Comparison of ENCODE assay signal across 15 mouse cellular contexts in genomic region chr17:72828027-72828678, GRCm38 (mm10). TPM values are rescaled to one million over a fixed set of nuclear protein-coding genes. Genes with fewer than 3 reads are reported as not detected.
DNase-seq lines count a peak whose midpoint lies in the region; ATAC-seq lines count a peak whose summit lies in the region.
"Had no signal": no experiment of that assay in that cellular context is flagged by ENCODE, and none has a peak within 500 bp of the region (broad histone marks: within the 10 kb centered on the region; RNA-seq: fewer than 3 reads in every experiment).

No protein-coding gene starts in this region.

- H3K4me3 ChIP-seq in heart, embryonic 10.5 days, result no peak overlapping the region
- no peak overlapping the region for H3K4me3 ChIP-seq in kidney, embryonic 15.5 days (replicated peaks)
- H3K4me3 ChIP-seq in lung, embryonic 15.5 days, result no peak overlapping the region
- H3K4me3 ChIP-seq in stomach, embryonic 16.5 days (replicated peaks; ENCODE audit: low read length), result no peak overlapping the region
- no peak overlapping the region for H3K4me3 ChIP-seq in midbrain, embryonic 14.5 days (replicated peaks; ENCODE audit: low read depth, low read length)
- H3K4me3 ChIP-seq: hindbrain, embryonic 13.5 days; limb, embryonic 15.5 days had no signal

- 0 out of 2 replicates have a peak overlapping the region, but pooled peaks have one; percentile 47 for H3K27ac ChIP-seq in heart, embryonic 10.5 days
- H3K27ac ChIP-seq in kidney, embryonic 15.5 days, result no peak overlapping the region
- H3K27ac ChIP-seq in lung, embryonic 15.5 days, result peak overlapping the region; percentile 50; the same call in 1 of the 2 replicates
- H3K27ac ChIP-seq in stomach, embryonic 16.5 days (ENCODE audit: low read length), result no peak overlapping the region
- H3K27ac ChIP-seq in midbrain, embryonic 14.5 days (replicated peaks; ENCODE audit: low read depth, low read length), result no peak overlapping the region
- H3K27ac ChIP-seq: hindbrain, embryonic 13.5 days; limb, embryonic 15.5 days had no signal

- H3K9ac ChIP-seq in kidney, embryonic 15.5 days, result no peak overlapping the region
- no peak overlapping the region for H3K9ac ChIP-seq in lung, embryonic 15.5 days
- H3K9ac ChIP-seq in stomach, embryonic 16.5 days (ENCODE audit: low read length), result no peak overlapping the region
- no peak overlapping the region for H3K9ac ChIP-seq in midbrain, embryonic 14.5 days (replicated peaks; ENCODE audit: low read length)
- H3K9ac ChIP-seq: forebrain, postnatal 0 days; hindbrain, embryonic 13.5 days; limb, embryonic 15.5 days had no signal

- WGBS in heart, embryonic 10.5 days, result 34% methylated on average over 3 of the region's 3 CpGs
- WGBS in kidney, embryonic 15.5 days, result 86% methylated on average over 3 of the region's 3 CpGs
- WGBS in lung, embryonic 15.5 days, result 45% methylated on average over 3 of the region's 3 CpGs
- WGBS in stomach, embryonic 16.5 days, result 49% methylated on average over 3 of the region's 3 CpGs
- 89% methylated on average over 3 of the region's 3 CpGs for WGBS in midbrain, embryonic 14.5 days

- no peaks in the 10 kb centered on the region for H3K27me3 ChIP-seq in heart, embryonic 10.5 days (ENCODE audit: insufficient read depth, poor library complexity, severe bottlenecking)
- no peaks in the 10 kb centered on the region for H3K27me3 ChIP-seq in kidney, embryonic 15.5 days
- no peaks in the 10 kb centered on the region for H3K27me3 ChIP-seq in lung, embryonic 15.5 days
- no peaks in the 10 kb centered on the region for H3K27me3 ChIP-seq in stomach, embryonic 16.5 days (ENCODE audit: control insufficient read depth, insufficient read depth, low read length)
- H3K27me3 ChIP-seq in midbrain, embryonic 14.5 days (ENCODE audit: control insufficient read depth, insufficient read depth, low read length), result no peaks in the 10 kb centered on the region
- H3K27me3 ChIP-seq: hindbrain, embryonic 13.5 days; limb, embryonic 15.5 days had no signal

- ATAC-seq in kidney, embryonic 15.5 days (replicated peaks; ENCODE audit: low FRiP score), result no peak
- ATAC-seq in lung, embryonic 15.5 days (ENCODE audit: borderline replicate concordance, extremely low read depth, low FRiP score, low TSS enrichment), result peak; percentile 89
- peak; percentile 94 for ATAC-seq in stomach, embryonic 16.5 days (ENCODE audit: insufficient read depth, low FRiP score)
- no peak for ATAC-seq in midbrain, embryonic 14.5 days (ENCODE audit: low FRiP score, low TSS enrichment)
- ATAC-seq: forebrain, postnatal 0 days; Patski had no signal

- no peak overlapping the region for H3K4me2 ChIP-seq in kidney, embryonic 15.5 days
- H3K4me2 ChIP-seq in lung, embryonic 15.5 days, result no peak overlapping the region
- no peak overlapping the region for H3K4me2 ChIP-seq in stomach, embryonic 16.5 days (ENCODE audit: low read depth, low read length)
- H3K4me2 ChIP-seq in midbrain, embryonic 14.5 days (ENCODE audit: low read length), result no peak overlapping the region
- H3K4me2 ChIP-seq: hindbrain, embryonic 13.5 days; limb, embryonic 15.5 days had no signal

- DNase-seq in heart, embryonic 10.5 days (ENCODE audit: low spot score), result no peak
- DNase-seq in heart, postnatal 25 days (ENCODE audit: low spot score), result no peak
- DNase-seq in kidney, postnatal 36 days, result peak; percentile 28 to 62
- no peak for DNase-seq in midbrain, embryonic 14.5 days
- DNase-seq in cerebellum, postnatal 36 days, result no peak
- DNase-seq: cerebellum, postnatal 14 days; forebrain, postnatal 0 days; gastrocnemius, postnatal 10 days; thymus, postnatal 25 days had no signal

- intact Hi-C loops in heart, postnatal 25 days (cut with DNase I), result no loop called here

- H3K36me3 ChIP-seq in heart, embryonic 10.5 days, result no peaks in the 10 kb centered on the region
- no peaks in the 10 kb centered on the region for H3K36me3 ChIP-seq in kidney, embryonic 15.5 days
- no peaks in the 10 kb centered on the region for H3K36me3 ChIP-seq in lung, embryonic 15.5 days
- H3K36me3 ChIP-seq in stomach, embryonic 16.5 days (ENCODE audit: control insufficient read depth, insufficient read depth, low read length), result no peaks in the 10 kb centered on the region
- no peaks in the 10 kb centered on the region for H3K36me3 ChIP-seq in midbrain, embryonic 14.5 days (ENCODE audit: control insufficient read depth, insufficient read depth, low read length)
- H3K36me3 ChIP-seq: hindbrain, embryonic 13.5 days; limb, embryonic 15.5 days had no signal

- no peaks in the 10 kb centered on the region for H3K9me3 ChIP-seq in heart, embryonic 10.5 days
- no peaks in the 10 kb centered on the region for H3K9me3 ChIP-seq in kidney, embryonic 15.5 days (replicated peaks)
- no peaks in the 10 kb centered on the region for H3K9me3 ChIP-seq in lung, embryonic 15.5 days
- H3K9me3 ChIP-seq in stomach, embryonic 16.5 days (replicated peaks; ENCODE audit: control insufficient read depth, low read length), result no peaks in the 10 kb centered on the region
- no peaks in the 10 kb centered on the region for H3K9me3 ChIP-seq in midbrain, embryonic 14.5 days (ENCODE audit: control insufficient read depth, low read length)
- H3K9me3 ChIP-seq: hindbrain, embryonic 13.5 days; limb, embryonic 15.5 days had no signal

- peaks cover 19% of the 10 kb centered on the region for H3K4me1 ChIP-seq in heart, embryonic 10.5 days
- H3K4me1 ChIP-seq in kidney, embryonic 15.5 days, result no peaks in the 10 kb centered on the region
- peaks cover 9% of the 10 kb centered on the region; the same call in 1 of the 2 replicates for H3K4me1 ChIP-seq in lung, embryonic 15.5 days
- H3K4me1 ChIP-seq in stomach, embryonic 16.5 days (ENCODE audit: control insufficient read depth, insufficient read depth, low read length), result no peaks in the 10 kb centered on the region
- no peaks in the 10 kb centered on the region for H3K4me1 ChIP-seq in midbrain, embryonic 14.5 days (ENCODE audit: control insufficient read depth, insufficient read depth, low read length)
- H3K4me1 ChIP-seq: hindbrain, embryonic 13.5 days; limb, embryonic 15.5 days had no signal

RNA-seq across cellular contexts. Expression of gene Ypel5, which starts 8.1 kb away (rescaled TPM):
- polyA plus RNA-seq in heart, embryonic 10.5 days (2016; fragmentation: Nextera tagmentation; extraction: Ambion mirVana), result 34.7 and 44.9 TPM in 2 replicates
- 10 to 100 TPM; 37.7 TPM for total RNA-seq in heart, postnatal 25 days (2021)
- 43.1 and 43.3 TPM in 2 replicates for polyA plus RNA-seq in kidney, embryonic 15.5 days (2015; fragmentation: Nextera tagmentation; extraction: Ambion mirVana)
- 43.9 and 44.2 TPM in 2 replicates for polyA plus RNA-seq in lung, embryonic 15.5 days (2015; fragmentation: Nextera tagmentation; extraction: Ambion mirVana)
- polyA plus RNA-seq in stomach, embryonic 16.5 days (2015; fragmentation: Nextera tagmentation; extraction: Ambion mirVana), result 44.3 and 45.8 TPM in 2 replicates
- polyA plus RNA-seq in midbrain, embryonic 14.5 days (2014; fragmentation: Nextera tagmentation; extraction: Ambion mirVana), result 120 and 131 TPM in 2 replicates

Comparison
In these comparisons a context has a peak if more than half of its experiments do, and no peak if none do; other contexts are left out.
1. DNase-seq: peak in kidney, postnatal 36 days (2 of 2); none in heart, embryonic 10.5 days (single experiment), heart, postnatal 25 days (single experiment), midbrain, embryonic 14.5 days (single experiment) and cerebellum, postnatal 36 days (0 of 2).
2. H3K27ac ChIP-seq: peak in heart, embryonic 10.5 days (single experiment) and lung, embryonic 15.5 days (single experiment); none in kidney, embryonic 15.5 days (single experiment), stomach, embryonic 16.5 days (single experiment) and midbrain, embryonic 14.5 days (single experiment).
3. ATAC-seq: peak in lung, embryonic 15.5 days (single experiment) and stomach, embryonic 16.5 days (single experiment); none in kidney, embryonic 15.5 days (single experiment) and midbrain, embryonic 14.5 days (single experiment).